Comparison of ENCODE assay signal across 9 mouse cellular contexts in genomic region chr1:34103713-34104172, GRCm38 (mm10).
DNase-seq lines count a peak whose midpoint lies in the region; ATAC-seq and TF ChIP-seq lines count a peak whose summit lies in the region.
"Had no signal": no experiment of that assay in that cellular context is flagged by ENCODE, and none has a peak within 500 bp of the region (broad histone marks: within the 10 kb centered on the region; RNA-seq: fewer than 3 reads in every experiment).

No protein-coding gene starts in this region.

- ATAC-seq in limb, embryonic 12.5 days (ENCODE audit: insufficient number of reproducible peaks, insufficient read depth, low FRiP score, low TSS enrichment, low read depth): peak; percentile 46; the same call in 1 of the 2 replicates
- ATAC-seq in neural tube, embryonic 13.5 days (ENCODE audit: low read depth): no peak
- no peak for ATAC-seq in CD4-positive, CD25-positive, alpha-beta regulatory T cell, adult 4 months

- WGBS in limb, embryonic 12.5 days: 2% methylated on average over 3 of the region's 3 CpGs
- WGBS in neural tube, embryonic 13.5 days: 3% methylated on average over 3 of the region's 3 CpGs

- peaks cover 7% of the 10 kb centered on the region; the same call in 1 of the 2 replicates for H3K9me3 ChIP-seq in limb, embryonic 12.5 days
- no peaks in the 10 kb centered on the region for H3K9me3 ChIP-seq in neural tube, embryonic 13.5 days
- H3K9me3 ChIP-seq: megakaryocyte, embryonic 14.5 days had no signal

- H3K4me3 ChIP-seq in layer of hippocampus, adult 2 months: no peak overlapping the region
- no peak overlapping the region for H3K4me3 ChIP-seq in limb, embryonic 12.5 days (replicated peaks)
- H3K4me3 ChIP-seq in neural tube, embryonic 13.5 days: no peak overlapping the region
- H3K4me3 ChIP-seq: megakaryocyte, embryonic 14.5 days had no signal

- 0 out of 2 replicates have a peak, but pooled peaks cover 4% of the 10 kb centered on the region for H3K36me3 ChIP-seq in limb, embryonic 12.5 days
- H3K36me3 ChIP-seq in neural tube, embryonic 13.5 days: no peaks in the 10 kb centered on the region

- H3K9ac ChIP-seq in limb, embryonic 12.5 days (replicated peaks): no peak overlapping the region
- H3K9ac ChIP-seq in neural tube, embryonic 13.5 days: no peak overlapping the region

- peak overlapping the region; percentile 37 for H3K4me2 ChIP-seq in limb, embryonic 12.5 days
- peak overlapping the region; percentile 8; the same call in 1 of the 2 replicates for H3K4me2 ChIP-seq in neural tube, embryonic 13.5 days

- no peaks in the 10 kb centered on the region; the same call in 1 of the 2 replicates for H3K27me3 ChIP-seq in limb, embryonic 12.5 days
- H3K27me3 ChIP-seq in neural tube, embryonic 13.5 days: no peaks in the 10 kb centered on the region
- H3K27me3 ChIP-seq: megakaryocyte, embryonic 14.5 days had no signal

- H3K4me1 ChIP-seq in limb, embryonic 12.5 days (replicated peaks): peaks cover 29% of the 10 kb centered on the region
- peaks cover 43% of the 10 kb centered on the region for H3K4me1 ChIP-seq in neural tube, embryonic 13.5 days (replicated peaks)
- H3K4me1 ChIP-seq: megakaryocyte, embryonic 14.5 days had no signal

- DNase-seq in layer of hippocampus, adult 2 months (ENCODE audit: low spot score in 2 of 2): no peak
- DNase-seq in layer of hippocampus, adult 8-10 months (ENCODE audit: low spot score in 2 of 2): no peak
- DNase-seq in fat pad, adult 2 months (ENCODE audit: extremely low read depth, low read depth, low spot score): peak; percentile 56
- DNase-seq in c-Kit-positive CD71-positive TER-119-positive erythroid progenitor cells, embryonic 14.5 days (ENCODE audit: low spot score): no peak
- no peak for DNase-seq in frontal cortex, postnatal 14 days (ENCODE audit: low spot score in 2 of 2)

- TF ChIP-seq CTCF in layer of hippocampus, adult 2 months (conservative IDR thresholded peaks at IDR 0.05): no peak

- 0 out of 2 replicates have a peak overlapping the region, but pooled peaks have one; percentile 23 for H3K27ac ChIP-seq in layer of hippocampus, adult 2 months
- H3K27ac ChIP-seq in limb, embryonic 12.5 days: no peak overlapping the region
- no peak overlapping the region for H3K27ac ChIP-seq in neural tube, embryonic 13.5 days (replicated peaks)
